Mouse (Mus musculus): Measurements from ENCODE around the gene Mdk.

The Mdk gene

GRCm38 (mm10) chr2:91913328-91914110, 18.6 kb downstream of the Mdk start:
- no peak for DNase-seq (ENCODE audit: low spot score)

- DNase-seq (ENCODE audit: low spot score): no peak
Measured at GRCm38 (mm10) chr2:91912616-91913015, 19.5 kb downstream of the Mdk start.

- no peak for DNase-seq (ENCODE audit: low spot score)
Measured at GRCm38 (mm10) chr2:91906141-91906540, 26.0 kb downstream of the Mdk start.

GRCm38 (mm10) chr2:91904618-91905307, 27.3 kb downstream of the Mdk start:
- no peak for DNase-seq (ENCODE audit: low spot score)

GRCm38 (mm10) chr2:91903171-91903925, 28.7 kb downstream of the Mdk start:
- no peak for DNase-seq (ENCODE audit: low spot score)

GRCm38 (mm10) chr2:91902336-91902735, 29.8 kb downstream of the Mdk start:
- DNase-seq (ENCODE audit: low spot score): no peak

- no peak for DNase-seq (ENCODE audit: low spot score)
Measured at GRCm38 (mm10) chr2:91900431-91900830, 31.7 kb downstream of the Mdk start.

GRCm38 (mm10) chr2:91899141-91899540, 33.0 kb downstream of the Mdk start:
- no peak for DNase-seq (ENCODE audit: low spot score)

- no peak for DNase-seq (ENCODE audit: low spot score)
Measured at GRCm38 (mm10) chr2:91897968-91898367, 34.1 kb downstream of the Mdk start.

- no peak for DNase-seq (ENCODE audit: low spot score)
Measured at GRCm38 (mm10) chr2:91895401-91895800, 36.7 kb downstream of the Mdk start.

- no peak for DNase-seq (ENCODE audit: low spot score)
Measured at GRCm38 (mm10) chr2:91894716-91895115, 37.4 kb downstream of the Mdk start.

GRCm38 (mm10) chr2:91884616-91885015, 47.5 kb downstream of the Mdk start:
- DNase-seq (ENCODE audit: low spot score): no peak

GRCm38 (mm10) chr2:91883961-91884360, 48.1 kb downstream of the Mdk start:
- no peak for DNase-seq (ENCODE audit: low spot score)
